Mouse (Mus musculus): ENCODE measurements around the gene 1700025C18Rik. TPM values are rescaled to one million over a fixed set of nuclear protein-coding genes. Genes with fewer than 3 reads are reported as not detected.

The 1700025C18Rik gene
- polyA plus RNA-seq, 1 experiment from 2014 or later: not detected

- H3K27me3 ChIP-seq (ENCODE audit: control insufficient read depth, insufficient read depth, low read length): peaks cover 82% of the 10 kb centered on the region
- H3K9ac ChIP-seq (ENCODE audit: low read length): no peak overlapping the region
- H3K36me3 ChIP-seq (ENCODE audit: control insufficient read depth, insufficient read depth, low read length): no peaks in the 10 kb centered on the region
- H3K27ac ChIP-seq (replicated peaks in 1 of 2; ENCODE audit: control insufficient read depth in 1 of 2, insufficient read depth in 1 of 2, low read depth in 2 of 2, low read length in 2 of 2): no peak overlapping the region
- no peak for ATAC-seq (ENCODE audit: insufficient number of reproducible peaks, insufficient read depth, low FRiP score, low read depth)
- WGBS: 57% methylated on average over 8 of the region's 8 CpGs
- H3K4me1 ChIP-seq (ENCODE audit: control insufficient read depth in 2 of 2, insufficient read depth in 2 of 2, low read length in 2 of 2): no peaks in the 10 kb centered on the region
- H3K4me3 ChIP-seq (ENCODE audit: control insufficient read depth in 1 of 2, insufficient read depth in 1 of 2, low read depth in 1 of 2, low read length in 2 of 2): no peak overlapping the region
- H3K4me2 ChIP-seq (ENCODE audit: low read length): no peak overlapping the region
- H3K9me3 ChIP-seq (ENCODE audit: control insufficient read depth, low read length): no peaks in the 10 kb centered on the region
These were observed 12.5 kb downstream of the 1700025C18Rik start for GRCm38 (mm10) chr2:165078045-165078444.

- no peak overlapping the region for H3K4me3 ChIP-seq (ENCODE audit: control insufficient read depth in 1 of 2, insufficient read depth in 1 of 2, low read depth in 1 of 2, low read length in 2 of 2)
- no peak overlapping the region for H3K9ac ChIP-seq (ENCODE audit: low read length)
- peaks cover 89% of the 10 kb centered on the region for H3K27me3 ChIP-seq (ENCODE audit: control insufficient read depth, insufficient read depth, low read length)
- H3K4me1 ChIP-seq (ENCODE audit: control insufficient read depth in 2 of 2, insufficient read depth in 2 of 2, low read length in 2 of 2): no peaks in the 10 kb centered on the region
- no peak for ATAC-seq (ENCODE audit: insufficient number of reproducible peaks, insufficient read depth, low FRiP score, low read depth)
- H3K27ac ChIP-seq (replicated peaks in 1 of 2; ENCODE audit: control insufficient read depth in 1 of 2, insufficient read depth in 1 of 2, low read depth in 2 of 2, low read length in 2 of 2): no peak overlapping the region
- WGBS: 9% methylated on average over 9 of the region's 9 CpGs
- no peak overlapping the region for H3K4me2 ChIP-seq (ENCODE audit: low read length)
- no peaks in the 10 kb centered on the region for H3K9me3 ChIP-seq (ENCODE audit: control insufficient read depth, low read length)
- H3K36me3 ChIP-seq (ENCODE audit: control insufficient read depth, insufficient read depth, low read length): no peaks in the 10 kb centered on the region
These were observed 13.5 kb downstream of the 1700025C18Rik start for GRCm38 (mm10) chr2:165077055-165077454.

- no peak overlapping the region for H3K4me2 ChIP-seq (ENCODE audit: low read length)
- ATAC-seq (ENCODE audit: insufficient number of reproducible peaks, insufficient read depth, low FRiP score, low read depth): no peak
These were observed 15.6 kb downstream of the 1700025C18Rik start for GRCm38 (mm10) chr2:165074937-165075336.

GRCm38 (mm10) chr2:165074081-165074884 lies 16.3 kb downstream of the 1700025C18Rik start:
- Histone ChIP-seq H3K9ac (ENCODE audit: low read length) (no peak overlapping the region), H3K27me3 (ENCODE audit: control insufficient read depth, insufficient read depth, low read length) (peaks cover 80% of the 10 kb centered on the region), H3K4me3 (ENCODE audit: control insufficient read depth in 1 of 2, insufficient read depth in 1 of 2, low read depth in 1 of 2, low read length in 2 of 2) (no peak overlapping the region), H3K4me1 (ENCODE audit: control insufficient read depth in 2 of 2, insufficient read depth in 2 of 2, low read length in 2 of 2) (no peaks in the 10 kb centered on the region), H3K27ac (replicated peaks in 1 of 2; ENCODE audit: control insufficient read depth in 1 of 2, insufficient read depth in 1 of 2, low read depth in 2 of 2, low read length in 2 of 2) (no peak overlapping the region), H3K4me2 (ENCODE audit: low read length) (no peak overlapping the region), H3K9me3 (ENCODE audit: control insufficient read depth, low read length) (no peaks in the 10 kb centered on the region), H3K36me3 (ENCODE audit: control insufficient read depth, insufficient read depth, low read length) (no peaks in the 10 kb centered on the region)
- 19% methylated on average over 11 of the region's 11 CpGs for WGBS
- ATAC-seq (ENCODE audit: insufficient number of reproducible peaks, insufficient read depth, low FRiP score, low read depth): peak; percentile 48

More at GRCm38 (mm10) chr2:165074937-165075336, 15.6 kb downstream of the 1700025C18Rik start:
- H3K27ac ChIP-seq (replicated peaks in 1 of 2; ENCODE audit: control insufficient read depth in 1 of 2, insufficient read depth in 1 of 2, low read depth in 2 of 2, low read length in 2 of 2): no peak overlapping the region
- no peaks in the 10 kb centered on the region for H3K9me3 ChIP-seq (ENCODE audit: control insufficient read depth, low read length)
- H3K27me3 ChIP-seq (ENCODE audit: control insufficient read depth, insufficient read depth, low read length): peaks cover 87% of the 10 kb centered on the region
- 28% methylated on average over 2 of the region's 2 CpGs for WGBS
- H3K4me3 ChIP-seq (ENCODE audit: control insufficient read depth in 1 of 2, insufficient read depth in 1 of 2, low read depth in 1 of 2, low read length in 2 of 2): no peak overlapping the region
- H3K9ac ChIP-seq (ENCODE audit: low read length): no peak overlapping the region
- no peaks in the 10 kb centered on the region for H3K4me1 ChIP-seq (ENCODE audit: control insufficient read depth in 2 of 2, insufficient read depth in 2 of 2, low read length in 2 of 2)
- no peaks in the 10 kb centered on the region for H3K36me3 ChIP-seq (ENCODE audit: control insufficient read depth, insufficient read depth, low read length)

- no peaks in the 10 kb centered on the region for H3K36me3 ChIP-seq (ENCODE audit: control insufficient read depth, insufficient read depth, low read length)
- H3K4me3 ChIP-seq (ENCODE audit: control insufficient read depth in 1 of 2, insufficient read depth in 1 of 2, low read depth in 1 of 2, low read length in 2 of 2): no peak overlapping the region
- ATAC-seq (ENCODE audit: insufficient number of reproducible peaks, insufficient read depth, low FRiP score, low read depth): no peak
- H3K9ac ChIP-seq (ENCODE audit: low read length): no peak overlapping the region
- WGBS: 17% methylated on average over 8 of the region's 9 CpGs
- H3K27me3 ChIP-seq (ENCODE audit: control insufficient read depth, insufficient read depth, low read length): peaks cover 71% of the 10 kb centered on the region
- no peak overlapping the region for H3K4me2 ChIP-seq (ENCODE audit: low read length)
- H3K4me1 ChIP-seq (ENCODE audit: control insufficient read depth in 2 of 2, insufficient read depth in 2 of 2, low read length in 2 of 2): no peaks in the 10 kb centered on the region
- no peak overlapping the region for H3K27ac ChIP-seq (replicated peaks in 1 of 2; ENCODE audit: control insufficient read depth in 1 of 2, insufficient read depth in 1 of 2, low read depth in 2 of 2, low read length in 2 of 2)
- H3K9me3 ChIP-seq (ENCODE audit: control insufficient read depth, low read length): no peaks in the 10 kb centered on the region
These were observed 17.2 kb downstream of the 1700025C18Rik start for GRCm38 (mm10) chr2:165073381-165073781.

GRCm38 (mm10) chr2:165070096-165070816 lies 20.3 kb downstream of the 1700025C18Rik start:
- no peaks in the 10 kb centered on the region for H3K9me3 ChIP-seq (ENCODE audit: control insufficient read depth, low read length)
- no peaks in the 10 kb centered on the region for H3K36me3 ChIP-seq (ENCODE audit: control insufficient read depth, insufficient read depth, low read length)
- no peak overlapping the region for H3K9ac ChIP-seq (ENCODE audit: low read length)
- H3K27ac ChIP-seq (replicated peaks in 1 of 2; ENCODE audit: control insufficient read depth in 1 of 2, insufficient read depth in 1 of 2, low read depth in 2 of 2, low read length in 2 of 2): no peak overlapping the region
- H3K27me3 ChIP-seq (ENCODE audit: control insufficient read depth, insufficient read depth, low read length): peaks cover 40% of the 10 kb centered on the region
- 25% methylated on average over 23 of the region's 23 CpGs for WGBS
- H3K4me3 ChIP-seq (ENCODE audit: control insufficient read depth in 1 of 2, insufficient read depth in 1 of 2, low read depth in 1 of 2, low read length in 2 of 2): no peak overlapping the region
- no peak for ATAC-seq (ENCODE audit: insufficient number of reproducible peaks, insufficient read depth, low FRiP score, low read depth)
- H3K4me2 ChIP-seq (ENCODE audit: low read length): no peak overlapping the region
- no peaks in the 10 kb centered on the region for H3K4me1 ChIP-seq (ENCODE audit: control insufficient read depth in 2 of 2, insufficient read depth in 2 of 2, low read length in 2 of 2)

- ATAC-seq (ENCODE audit: insufficient number of reproducible peaks, insufficient read depth, low FRiP score, low read depth): no peak
These were observed 21.7 kb downstream of the 1700025C18Rik start for GRCm38 (mm10) chr2:165068806-165069205.

More at GRCm38 (mm10) chr2:165068806-165069205, 21.7 kb downstream of the 1700025C18Rik start:
- Histone ChIP-seq H3K9me3 (ENCODE audit: control insufficient read depth, low read length) (no peaks in the 10 kb centered on the region), H3K36me3 (ENCODE audit: control insufficient read depth, insufficient read depth, low read length) (0 out of 2 replicates have a peak, but pooled peaks cover under 1% of the 10 kb centered on the region), H3K4me2 (ENCODE audit: low read length) (no peak overlapping the region), H3K9ac (ENCODE audit: low read length) (no peak overlapping the region), H3K4me1 (ENCODE audit: control insufficient read depth in 2 of 2, insufficient read depth in 2 of 2, low read length in 2 of 2) (no peaks in the 10 kb centered on the region), H3K4me3 (ENCODE audit: control insufficient read depth in 1 of 2, insufficient read depth in 1 of 2, low read depth in 1 of 2, low read length in 2 of 2) (no peak overlapping the region), H3K27ac (replicated peaks in 1 of 2; ENCODE audit: control insufficient read depth in 1 of 2, insufficient read depth in 1 of 2, low read depth in 2 of 2, low read length in 2 of 2) (no peak overlapping the region), H3K27me3 (ENCODE audit: control insufficient read depth, insufficient read depth, low read length) (peaks cover 29% of the 10 kb centered on the region)
- 69% methylated on average over 2 of the region's 2 CpGs for WGBS
